Mouse (Mus musculus): ENCODE measurements around the gene Arhgef28.
"Not testable (repeated sequence)": the region's sequence is repeated elsewhere in the genome, so short reads cannot be mapped to it uniquely, and the experiment has no call there.

Arhgef28 gene

GRCm38 (mm10) chr13:98124113-98124745, 82.0 kb downstream of the Arhgef28 start:
- DNase-seq (ENCODE audit: low read depth, low spot score) = no peak

- no peak for DNase-seq (ENCODE audit: low read depth, low spot score)
Observed at GRCm38 (mm10) chr13:98122766-98123165, 83.5 kb downstream of the Arhgef28 start.

GRCm38 (mm10) chr13:98121993-98122392, 84.2 kb downstream of the Arhgef28 start:
- DNase-seq (ENCODE audit: low read depth, low spot score) = no peak

GRCm38 (mm10) chr13:98121124-98121470, 85.1 kb downstream of the Arhgef28 start:
- DNase-seq (ENCODE audit: low read depth, low spot score) = no peak

- DNase-seq (ENCODE audit: low read depth, low spot score) = no peak
Observed at GRCm38 (mm10) chr13:98120356-98121123, 85.7 kb downstream of the Arhgef28 start.

- no peak for DNase-seq (ENCODE audit: low read depth, low spot score)
Observed at GRCm38 (mm10) chr13:98118291-98118690, 87.9 kb downstream of the Arhgef28 start.

- DNase-seq (ENCODE audit: low read depth, low spot score) = no peak
Observed at GRCm38 (mm10) chr13:98117566-98118254, 88.5 kb downstream of the Arhgef28 start.

GRCm38 (mm10) chr13:98115650-98116049, 90.6 kb downstream of the Arhgef28 start:
- no peak for DNase-seq (ENCODE audit: low read depth, low spot score)

- DNase-seq (ENCODE audit: low read depth, low spot score) = no peak
Observed at GRCm38 (mm10) chr13:98115051-98115450, 91.2 kb downstream of the Arhgef28 start.

GRCm38 (mm10) chr13:98112812-98113503, 93.3 kb downstream of the Arhgef28 start:
- DNase-seq (ENCODE audit: low read depth, low spot score) = no peak

- DNase-seq (ENCODE audit: low read depth, low spot score) = no peak
Observed at GRCm38 (mm10) chr13:98111531-98111930, 94.7 kb downstream of the Arhgef28 start.

- DNase-seq (ENCODE audit: low read depth, low spot score) = peak; percentile 6
Observed at GRCm38 (mm10) chr13:98111021-98111420, 95.2 kb downstream of the Arhgef28 start.

- DNase-seq (ENCODE audit: low read depth, low spot score) = not testable (repeated sequence)
Observed at GRCm38 (mm10) chr13:98108481-98108880, 97.8 kb downstream of the Arhgef28 start.

- no peak for DNase-seq (ENCODE audit: low read depth, low spot score)
Observed at GRCm38 (mm10) chr13:98107621-98108020, 98.6 kb downstream of the Arhgef28 start.

GRCm38 (mm10) chr13:98095966-98096365, 110.3 kb downstream of the Arhgef28 start:
- no peak for DNase-seq (ENCODE audit: low read depth, low spot score)

- peak; percentile 8 for DNase-seq (ENCODE audit: low read depth, low spot score)
Observed at GRCm38 (mm10) chr13:98094332-98094731, 111.9 kb downstream of the Arhgef28 start.

GRCm38 (mm10) chr13:98093483-98093882, 112.8 kb downstream of the Arhgef28 start:
- DNase-seq (ENCODE audit: low read depth, low spot score) = no peak

- no peak for DNase-seq (ENCODE audit: low read depth, low spot score)
Observed at GRCm38 (mm10) chr13:98092354-98093002, 113.8 kb downstream of the Arhgef28 start.

GRCm38 (mm10) chr13:98079640-98080039, 126.6 kb downstream of the Arhgef28 start:
- DNase-seq (ENCODE audit: low read depth, low spot score) = no peak

- no peak for DNase-seq (ENCODE audit: low read depth, low spot score)
Observed at GRCm38 (mm10) chr13:98078251-98078650, 128.0 kb downstream of the Arhgef28 start.

- no peak for DNase-seq (ENCODE audit: low read depth, low spot score)
Observed at GRCm38 (mm10) chr13:98077216-98077615, 129.0 kb downstream of the Arhgef28 start.
